In genomic region chr7:115752121-115752634, GRCm38 (mm10) we compare ENCODE assay signal across 10 mouse cellular contexts.
DNase-seq lines count a peak whose midpoint lies in the region; ATAC-seq and TF ChIP-seq lines count a peak whose summit lies in the region.
"Had no signal": no experiment of that assay in that cellular context is flagged by ENCODE, and none has a peak within 500 bp of the region (broad histone marks: within the 10 kb centered on the region; RNA-seq: fewer than 3 reads in every experiment).

No protein-coding gene starts in this region.

- H3K36me3 ChIP-seq in neural tube, embryonic 11.5 days (ENCODE audit: control insufficient read depth, insufficient read depth, low read length), result no peaks in the 10 kb centered on the region
- H3K36me3 ChIP-seq: kidney, embryonic 15.5 days had no signal

- no peaks in the 10 kb centered on the region for H3K27me3 ChIP-seq in neural tube, embryonic 11.5 days (ENCODE audit: control insufficient read depth, insufficient read depth, low read length)
- H3K27me3 ChIP-seq: kidney, embryonic 15.5 days had no signal

- H3K9ac ChIP-seq in neural tube, embryonic 11.5 days (ENCODE audit: low read length), result no peak overlapping the region
- H3K9ac ChIP-seq: kidney, embryonic 15.5 days had no signal

- peak overlapping the region; percentile 43 for H3K4me3 ChIP-seq in gastrocnemius, adult 2 months
- H3K4me3 ChIP-seq in neural tube, embryonic 11.5 days (ENCODE audit: low read depth, low read length), result no peak overlapping the region
- H3K4me3 ChIP-seq: kidney, embryonic 15.5 days had no signal

- no peak for ATAC-seq in neural tube, embryonic 11.5 days (ENCODE audit: insufficient read depth, low FRiP score, low TSS enrichment)
- peak; percentile 87 for ATAC-seq in megakaryocyte-erythroid progenitor cell, adult 5-6 weeks (replicated peaks; ENCODE audit: low FRiP score, low TSS enrichment, poor library complexity, severe bottlenecking)
- ATAC-seq in inflammation-experienced regulatory T-cells, adult 6 months, result no peak

- H3K4me1 ChIP-seq in neural tube, embryonic 11.5 days (ENCODE audit: control insufficient read depth, insufficient read depth, low read length), result peaks cover 22% of the 10 kb centered on the region

- no peaks in the 10 kb centered on the region for H3K9me3 ChIP-seq in neural tube, embryonic 11.5 days (ENCODE audit: control insufficient read depth, low read length)
- H3K9me3 ChIP-seq: kidney, embryonic 15.5 days had no signal

- intact Hi-C loops in gastrocnemius, adult 2 months (cut with DNase I), result loop anchor here (5.0 kb wide), 1 partner anchor 280 kb away; no protein-coding TSS in a partner anchor
- intact Hi-C loops in gastrocnemius, postnatal 36 days (cut with DNase I), result loop anchor here (5.0 kb wide), 1 partner anchor 280 kb away; no protein-coding TSS in a partner anchor

- DNase-seq in gastrocnemius, adult 2 months, result peak; percentile 42
- DNase-seq in gastrocnemius, postnatal 36 days, result no peak
- DNase-seq in neural tube, embryonic 11.5 days (ENCODE audit: low spot score), result peak; percentile 23
- DNase-seq in neural tube, embryonic 10.5 days (ENCODE audit: extremely low spot score, low spot score), result no peak
- no peak for DNase-seq in kidney, postnatal 36 days
- DNase-seq in lung, postnatal 4 days, result no peak
- DNase-seq: lung, postnatal 36 days had no signal

- H3K27ac ChIP-seq in gastrocnemius, adult 2 months, result peak overlapping the region; percentile 89
- no peak overlapping the region for H3K27ac ChIP-seq in neural tube, embryonic 11.5 days (ENCODE audit: low read depth, low read length)
- H3K27ac ChIP-seq: kidney, embryonic 15.5 days had no signal

- 20% methylated on average over 5 of the region's 5 CpGs for WGBS in neural tube, embryonic 11.5 days

- no peak for TF ChIP-seq CTCF in gastrocnemius, adult 2 months (IDR thresholded peaks at IDR 0.05)

- no peak overlapping the region for H3K4me2 ChIP-seq in neural tube, embryonic 11.5 days (ENCODE audit: low read depth)
- H3K4me2 ChIP-seq: kidney, embryonic 15.5 days had no signal

Comparison
In these comparisons a context has a peak if more than half of its experiments do, and no peak if none do; other contexts are left out.
1. DNase-seq: peak in gastrocnemius, adult 2 months (single experiment) and neural tube, embryonic 11.5 days (single experiment); none in gastrocnemius, postnatal 36 days (0 of 2), neural tube, embryonic 10.5 days (single experiment), kidney, postnatal 36 days (0 of 2) and lung, postnatal 4 days (0 of 2).